In the genomic region with DNA sequence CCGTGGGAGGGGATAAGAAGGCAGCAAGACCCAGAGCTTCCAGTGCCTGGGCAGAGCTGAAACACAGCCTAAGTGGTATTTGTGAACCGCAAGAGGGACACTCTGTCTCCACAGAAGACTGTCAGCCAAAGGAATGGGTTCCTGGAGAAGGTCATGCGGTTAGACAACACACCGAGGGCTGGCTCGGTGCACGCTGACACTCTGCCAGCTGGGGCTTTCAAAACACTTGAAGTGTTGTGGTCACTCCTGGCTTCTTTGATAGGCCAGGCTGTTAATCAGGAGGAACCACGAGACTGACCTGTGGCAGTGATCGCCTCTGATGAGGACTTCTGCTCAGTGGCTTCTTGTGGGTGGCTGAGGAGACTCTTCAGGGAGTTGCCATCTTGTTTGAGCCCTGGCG, we compare ENCODE assay signal across 10 mouse cellular contexts. TPM values are rescaled to one million over a fixed set of nuclear protein-coding genes. Genes with fewer than 3 reads are reported as not detected.
DNase-seq lines count a peak whose midpoint lies in the region; ATAC-seq and TF ChIP-seq lines count a peak whose summit lies in the region.
"Had no signal": no experiment of that assay in that cellular context is flagged by ENCODE, and none has a peak within 500 bp of the region (broad histone marks: within the 10 kb centered on the region; RNA-seq: fewer than 3 reads in every experiment).

No protein-coding gene starts in this region.

- H3K4me3 ChIP-seq in E14TG2a.4 (replicated peaks; ENCODE audit: low read length): 0 out of 2 replicates have a peak overlapping the region, but pooled peaks have one; percentile 23
- H3K4me3 ChIP-seq in hindbrain, embryonic 16.5 days (ENCODE audit: low read length): no peak overlapping the region
- H3K4me3 ChIP-seq: midbrain, embryonic 15.5 days had no signal

- no peaks in the 10 kb centered on the region for H3K36me3 ChIP-seq in E14TG2a.4 (ENCODE audit: insufficient read depth, low read length)
- H3K36me3 ChIP-seq in hindbrain, embryonic 16.5 days (ENCODE audit: control insufficient read depth, insufficient read depth, low read length): no peaks in the 10 kb centered on the region
- H3K36me3 ChIP-seq: midbrain, embryonic 15.5 days had no signal

- no peak for ATAC-seq in hindbrain, embryonic 16.5 days
- ATAC-seq: midbrain, embryonic 15.5 days had no signal

- DNase-seq in adrenal gland, adult 2 months: peak; percentile 71
- DNase-seq in adrenal gland, adult 18-20 months (ENCODE audit: low spot score in 2 of 2): no peak
- DNase-seq in gastrocnemius, postnatal 14 days: peak; percentile 40
- DNase-seq in lung, postnatal 14 days: peak; percentile 47
- DNase-seq in left cerebral cortex, postnatal 36 days (ENCODE audit: low spot score in 2 of 2): no peak
- no peak for DNase-seq in spleen, adult 12 weeks (ENCODE audit: low spot score)
- DNase-seq: kidney, postnatal 14 days had no signal

- peaks cover 34% of the 10 kb centered on the region for H3K27me3 ChIP-seq in E14TG2a.4 (ENCODE audit: insufficient read depth, low read length)
- H3K27me3 ChIP-seq in hindbrain, embryonic 16.5 days (replicated peaks; ENCODE audit: control insufficient read depth, insufficient read depth, low read length): no peaks in the 10 kb centered on the region; the same call in 1 of the 2 replicates
- H3K27me3 ChIP-seq: midbrain, embryonic 15.5 days had no signal

- H3K4me2 ChIP-seq in hindbrain, embryonic 16.5 days (ENCODE audit: low read length): no peak overlapping the region
- H3K4me2 ChIP-seq: midbrain, embryonic 15.5 days had no signal

- H3K9me3 ChIP-seq in E14TG2a.4 (ENCODE audit: low read length): no peaks in the 10 kb centered on the region; the same call in 1 of the 2 replicates
- no peaks in the 10 kb centered on the region for H3K9me3 ChIP-seq in hindbrain, embryonic 16.5 days (ENCODE audit: control insufficient read depth, low read length)
- H3K9me3 ChIP-seq: midbrain, embryonic 15.5 days had no signal

- intact Hi-C loops in gastrocnemius, postnatal 14 days (cut with DNase I; ENCODE audit: low total_unique reads): loop anchor here (10.0 kb wide), 1 partner anchor 311 kb away; no protein-coding TSS in a partner anchor
- intact Hi-C loops in left cerebral cortex, postnatal 36 days (cut with DNase I): loop anchor here (10.0 kb wide), 2 partner anchors 321 to 891 kb away; a partner anchor contains a TSS

- H3K27ac ChIP-seq in hindbrain, embryonic 16.5 days (ENCODE audit: low read depth, low read length): no peak overlapping the region
- H3K27ac ChIP-seq: midbrain, embryonic 15.5 days had no signal

- no peak overlapping the region for H3K9ac ChIP-seq in hindbrain, embryonic 16.5 days (ENCODE audit: low read depth, low read length)
- H3K9ac ChIP-seq: midbrain, embryonic 15.5 days had no signal

- no peak for TF ChIP-seq CTCF in E14TG2a.4 (conservative IDR thresholded peaks at IDR 0.05; ENCODE audit: low read length)

- 81% methylated on average over 9 of the region's 9 CpGs for WGBS in hindbrain, embryonic 16.5 days

- H3K4me1 ChIP-seq in E14TG2a.4 (replicated peaks; ENCODE audit: low read depth, low read length): peaks cover 14% of the 10 kb centered on the region; the same call in 1 of the 2 replicates
- H3K4me1 ChIP-seq in hindbrain, embryonic 16.5 days (ENCODE audit: control insufficient read depth, insufficient read depth, low read depth, low read length): no peaks in the 10 kb centered on the region
- H3K4me1 ChIP-seq: midbrain, embryonic 15.5 days had no signal

RNA-seq across cellular contexts. Expression of a gene that starts 30.5 kb away (rescaled TPM):
- 10 to 100 TPM; 60.9 to 79.3 TPM for total RNA-seq in adrenal gland, adult 2 months (2021)
- 14.8 and 16.4 TPM in 2 replicates for polyA plus RNA-seq in adrenal gland, adult 2 months (2012; rRNA removed)
- 10 to 100 TPM; 63.0 to 64.1 TPM for total RNA-seq in adrenal gland, adult 18-20 months (2021)
- total RNA-seq in gastrocnemius, postnatal 14 days (2021): 10 to 100 TPM; 37.3 to 41.5 TPM
- polyA plus RNA-seq in hindbrain, embryonic 16.5 days (2015; fragmentation: Nextera tagmentation; extraction: Ambion mirVana): 35.9 and 42.3 TPM in 2 replicates
- total RNA-seq in left cerebral cortex, postnatal 36 days (2021): 10 to 100 TPM; 56.0 to 66.8 TPM

Comparison
In these comparisons a context has a peak if more than half of its experiments do, and no peak if none do; other contexts are left out.
1. DNase-seq: peak in adrenal gland, adult 2 months (single experiment), gastrocnemius, postnatal 14 days (single experiment) and lung, postnatal 14 days (single experiment); none in adrenal gland, adult 18-20 months (0 of 2), left cerebral cortex, postnatal 36 days (0 of 2) and spleen, adult 12 weeks (single experiment).